Mouse (Mus musculus) Patski (cell line): ENCODE results near the gene Olfr250. TPM values are rescaled to one million over a fixed set of nuclear protein-coding genes. Genes with fewer than 3 reads are reported as not detected.
"Not testable (repeated sequence)": the region's sequence is repeated elsewhere in the genome, so short reads cannot be mapped to it uniquely, and the experiment has no call there.

ENCODE experiments used
- ATAC-seq: fragments of 100-300 bp; one replicate; pipeline ENCODE4 v1.8.0; 2021
- CTCF ChIA-PET: fragments of 350-600 bp; sonication (Branson Sonifier 250); formaldehyde crosslinking; loops from one replicate; lab custom pipeline; 2022; ENCODE audit warnings: inconsistent platforms; lab: Charles Lee
- POLR2A ChIA-PET: fragments of 350-600 bp; sonication (Branson Sonifier 250); formaldehyde crosslinking; loops from one replicate; lab custom pipeline; 2022; ENCODE audit warnings: antibody characterized with exemption, inconsistent platforms; lab: Charles Lee
- DNase-seq: peaks from one replicate; pipeline ENCODE4 v3.0.0-alpha.2; 2011; ENCODE audit warnings: low read depth, low spot score
- H3K27me3 ChIP-seq: fragments of 371-371 bp; one replicate; pipeline ENCODE4 v1.5.1; 2021
- CTCF ChIP-seq: fragments of 100-300 bp; IDR thresholded peaks from one replicate; pipeline ENCODE4 v1.5.1; 2021
- in situ Hi-C: fragments of 300-500 bp; cut with MboI; formaldehyde crosslinking; loops from 3 replicates; pipeline ENCODE4 v1.11.1; 2018; ENCODE audit warnings: low pct_unique_long_range_greater_than_20kb, mixed read lengths
- polyA plus RNA-seq: library from polyadenylated mRNA; unstranded; gene quantifications from one replicate; pipeline ENCODE4 v1.2.3, GENCODE M21; 2021

The Olfr250 gene
- polyA plus RNA-seq: not detected

- no peaks in the 10 kb centered on the region for H3K27me3 ChIP-seq
- CTCF ChIA-PET: no interaction called here
- DNase-seq (no peak), ATAC-seq (no peak)
- TF ChIP-seq CTCF: no peak
- in situ Hi-C loops: no loop called here
- POLR2A ChIA-PET: no interaction called here
These were observed at the start of gene Olfr250 for GRCm38 (mm10) chr9:38366596-38366995. Olfr250 (plus strand) TSS chr9:38366896.

- in situ Hi-C loops: no loop called here
These were observed 37.9 kb upstream of the Olfr250 start, which contains the start of gene Olfr25 for GRCm38 (mm10) chr9:38328760-38329159. Olfr25 (plus strand) TSS chr9:38329060.

GRCm38 (mm10) chr9:38348111-38348510 lies 18.6 kb upstream of the Olfr250 start, which contains the start of gene Olfr898:
Olfr898 (plus strand) TSS chr9:38348411.
- POLR2A ChIA-PET: no interaction called here
- H3K27me3 ChIP-seq: no peaks in the 10 kb centered on the region
- TF ChIP-seq CTCF: no peak
- no peak for ATAC-seq
- in situ Hi-C loops: no loop called here
- CTCF ChIA-PET: no interaction called here
- DNase-seq: no peak

More at GRCm38 (mm10) chr9:38328760-38329159, 37.9 kb upstream of the Olfr250 start, which contains the start of gene Olfr25:
- H3K27me3 ChIP-seq: no peaks in the 10 kb centered on the region
- ATAC-seq: no peak
- DNase-seq: no peak
- no peak for TF ChIP-seq CTCF
- POLR2A ChIA-PET: no interaction called here
- CTCF ChIA-PET: no interaction called here

- ChIA-PET POLR2A (no interaction called here), CTCF (no interaction called here)
- DNase-seq (no peak), ATAC-seq (no peak)
- no peaks in the 10 kb centered on the region for H3K27me3 ChIP-seq
- TF ChIP-seq CTCF: no peak
- in situ Hi-C loops: no loop called here
These were observed 10.1 kb downstream of the Olfr250 start, which contains the start of gene Olfr251 for GRCm38 (mm10) chr9:38376786-38377185. Olfr251 (plus strand) TSS chr9:38377086.

- no peak for TF ChIP-seq CTCF
- ChIA-PET CTCF (no interaction called here), POLR2A (no interaction called here)
- ATAC-seq: no peak
- no peaks in the 10 kb centered on the region for H3K27me3 ChIP-seq
- in situ Hi-C loops: no loop called here
- no peak for DNase-seq
These were observed 34.7 kb downstream of the Olfr250 start, which contains the start of gene Olfr147 for GRCm38 (mm10) chr9:38401398-38401797. Olfr147 (plus strand) TSS chr9:38401698.

DNA sequence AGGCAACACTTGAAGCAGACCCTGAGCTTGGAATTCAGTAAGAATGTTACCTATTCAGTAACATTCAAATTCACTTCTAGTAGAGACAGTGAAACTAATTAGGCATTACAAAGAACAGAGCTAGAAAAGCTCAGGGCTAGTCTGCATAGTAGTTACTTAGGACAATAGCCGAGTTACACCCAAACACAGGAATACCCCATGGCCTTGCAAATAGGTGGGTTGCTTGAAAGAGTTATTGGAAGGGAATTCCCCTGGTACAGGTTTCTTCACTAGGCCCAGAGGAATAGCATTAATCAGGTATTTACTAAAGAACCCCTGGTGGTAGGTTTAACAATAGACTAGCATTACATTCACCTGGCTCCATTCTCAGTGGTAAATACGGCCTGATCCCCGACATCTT lies 40.8 kb downstream of the Olfr250 start:
- H3K27me3 ChIP-seq, CTCF ChIA-PET: not testable (repeated sequence)

GRCm38 (mm10) chr9:38413502-38413901 lies 46.8 kb downstream of the Olfr250 start:
- ATAC-seq, H3K27me3 ChIP-seq, DNase-seq, in situ Hi-C loops, POLR2A ChIA-PET: not testable (repeated sequence)
- CTCF ChIA-PET: interaction anchor here (1.0 kb wide), 1 partner anchor 15 kb away, joined by 3 read pairs; no protein-coding TSS in a partner anchor

More for the DNA sequence above, 40.8 kb downstream of the Olfr250 start:
- ATAC-seq, POLR2A ChIA-PET, in situ Hi-C loops, DNase-seq: not testable (repeated sequence)

Other genes with a start within 250 kb of the Olfr250 start
- gene Olfr890, start 224.4 kb upstream of the Olfr250 start, polyA plus RNA-seq: not detected
- gene Olfr891, start 186.1 kb upstream of the Olfr250 start, polyA plus RNA-seq: not detected
- gene Olfr893, start 158.5 kb upstream of the Olfr250 start, polyA plus RNA-seq: not detected
- gene Olfr894, start 148.8 kb upstream of the Olfr250 start, polyA plus RNA-seq: not detected
- not detected for gene Olfr143, start 114.1 kb upstream of the Olfr250 start, polyA plus RNA-seq
- gene Olfr895, start 99.0 kb upstream of the Olfr250 start, polyA plus RNA-seq: not detected
- not detected for gene Olfr896-ps1, start 75.8 kb upstream of the Olfr250 start, polyA plus RNA-seq
- not detected for gene Olfr25, start 37.8 kb upstream of the Olfr250 start, polyA plus RNA-seq
- gene Olfr898, start 18.5 kb upstream of the Olfr250 start, polyA plus RNA-seq: not detected
- gene Olfr251, start 10.2 kb downstream of the Olfr250 start, polyA plus RNA-seq: not detected
- gene Olfr147, start 34.8 kb downstream of the Olfr250 start, polyA plus RNA-seq: not detected
- not detected for gene Olfr901, start 62.6 kb downstream of the Olfr250 start, polyA plus RNA-seq
- not detected for gene Olfr902, start 80.8 kb downstream of the Olfr250 start, polyA plus RNA-seq
- gene Olfr904, start 96.2 kb downstream of the Olfr250 start, polyA plus RNA-seq: not detected
- gene Olfr905, start 104.2 kb downstream of the Olfr250 start, polyA plus RNA-seq: 0.05 TPM
- not detected for gene Olfr906, start 120.2 kb downstream of the Olfr250 start, polyA plus RNA-seq
- not detected for gene Olfr907, start 128.9 kb downstream of the Olfr250 start, polyA plus RNA-seq
- not detected for gene Olfr911-ps1, start 154.7 kb downstream of the Olfr250 start, polyA plus RNA-seq
- gene Olfr910, start 171.0 kb downstream of the Olfr250 start, polyA plus RNA-seq: not detected
- not detected for gene Olfr912, start 213.3 kb downstream of the Olfr250 start, polyA plus RNA-seq
- not detected for gene Olfr913, start 225.9 kb downstream of the Olfr250 start, polyA plus RNA-seq
- not detected for gene Olfr914, start 238.2 kb downstream of the Olfr250 start, polyA plus RNA-seq